Mouse (Mus musculus): ENCODE data around the gene Pds5b.
"Not testable (repeated sequence)": the region's sequence is repeated elsewhere in the genome, so short reads cannot be mapped to it uniquely, and the experiment has no call there.

DNA sequence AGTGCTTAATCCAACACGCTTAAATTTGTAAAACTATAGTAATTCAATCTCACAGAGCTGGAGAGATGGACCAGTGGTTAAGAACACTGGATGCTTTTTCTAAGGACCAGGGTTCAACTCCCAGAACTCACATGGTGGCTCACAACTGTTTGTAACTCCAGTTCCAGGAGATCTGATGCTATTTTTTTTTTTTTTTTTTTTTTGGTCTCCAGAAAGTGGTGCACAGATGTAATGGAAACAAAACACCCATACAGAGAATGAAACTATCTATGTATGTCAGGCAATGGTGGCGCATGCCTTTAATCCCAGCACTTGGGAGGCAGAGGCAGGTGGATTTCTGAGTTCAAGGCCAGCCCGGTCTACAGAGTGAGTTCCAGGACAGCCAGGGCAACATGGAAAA lies 13.2 kb upstream of the Pds5b start:
- not testable (repeated sequence) for TF ChIP-seq CTCF (IDR thresholded peaks at IDR 0.05; ENCODE audit: borderline replicate concordance, insufficient read depth, low read depth, low read length); POLR2A (IDR thresholded peaks at IDR 0.05; ENCODE audit: borderline replicate concordance, insufficient read depth, low read length)

All from cerebellum, adult 2 months (tissue).